Mouse (Mus musculus) cortical plate, adult 2 months (tissue): Measurements from ENCODE around the gene Fgd4. TPM values are rescaled to one million over a fixed set of nuclear protein-coding genes. Genes with fewer than 3 reads are reported as not detected.
"Not testable (repeated sequence)": the region's sequence is repeated elsewhere in the genome, so short reads cannot be mapped to it uniquely, and the experiment has no call there.

Experiments
- H3K27ac ChIP-seq: fragments of 200-500 bp; 2 replicates; pipeline ENCODE4 v1.5.1; 2012; ENCODE audit warnings: low read length, control low read depth, inconsistent platforms; ENCODE audit not compliant: insufficient read depth
- H3K4me1 ChIP-seq: fragments of 200-500 bp; 2 replicates; pipeline ENCODE4 v1.6.1; 2011; ENCODE audit warnings: low read length; ENCODE audit not compliant: control insufficient read depth, insufficient read depth
- H3K4me3 ChIP-seq: fragments of 200-500 bp; 2 replicates; pipeline ENCODE4 v1.5.1; 2011; ENCODE audit warnings: mild to moderate bottlenecking, low read length, control low read depth; ENCODE audit not compliant: insufficient read depth
- CTCF ChIP-seq: fragments of 200-500 bp; IDR thresholded peaks from 2 replicates; pipeline ENCODE4 v1.5.1; 2011; ENCODE audit warnings: mild to moderate bottlenecking, control low read depth, low read length; ENCODE audit not compliant: insufficient read depth; ENCODE audit errors: extremely low read depth
- POLR2A ChIP-seq: fragments of 200-500 bp; IDR thresholded peaks from 2 replicates; pipeline ENCODE4 v1.6.1; 2011; ENCODE audit warnings: mild to moderate bottlenecking, low read length, control low read depth; ENCODE audit not compliant: insufficient read depth; ENCODE audit errors: extremely low read depth
- polyA plus RNA-seq: library from polyadenylated mRNA; depleted of rRNA; stranded (reverse); fragments of >200 nt; gene quantifications from 2 replicates; pipeline ENCODE4 v1.2.3, GENCODE M21; 2012

The Fgd4 gene
- polyA plus RNA-seq, 1 experiment, result 7.6 TPM

GRCm38 (mm10) chr16:16549105-16549504 lies 51.2 kb downstream of the Fgd4 start:
- TF ChIP-seq POLR2A, result no peak
- no peak for TF ChIP-seq CTCF
- H3K4me1 ChIP-seq, result peaks cover 3% of the 10 kb centered on the region; the same call in 1 of the 2 replicates
- H3K4me3 ChIP-seq, result no peak overlapping the region
- no peak overlapping the region for H3K27ac ChIP-seq

GRCm38 (mm10) chr16:16546657-16547056 lies 53.7 kb downstream of the Fgd4 start:
- no peak overlapping the region for H3K4me3 ChIP-seq
- no peak for TF ChIP-seq CTCF
- no peak for TF ChIP-seq POLR2A
- peaks cover 4% of the 10 kb centered on the region for H3K4me1 ChIP-seq
- H3K27ac ChIP-seq, result no peak overlapping the region

GRCm38 (mm10) chr16:16542956-16543441 lies 57.4 kb downstream of the Fgd4 start:
- Histone ChIP-seq H3K4me3 (no peak overlapping the region), H3K27ac (no peak overlapping the region), H3K4me1 (peaks cover 4% of the 10 kb centered on the region)
- TF ChIP-seq POLR2A, result no peak
- no peak for TF ChIP-seq CTCF

GRCm38 (mm10) chr16:16539396-16539795 lies 61.0 kb downstream of the Fgd4 start:
- not testable (repeated sequence) for H3K27ac ChIP-seq, H3K4me3 ChIP-seq

GRCm38 (mm10) chr16:16535232-16535631 lies 65.1 kb downstream of the Fgd4 start:
- no peaks in the 10 kb centered on the region for H3K4me1 ChIP-seq
- no peak for TF ChIP-seq POLR2A
- TF ChIP-seq CTCF, result no peak
- H3K27ac ChIP-seq, result no peak overlapping the region
- no peak overlapping the region for H3K4me3 ChIP-seq

More at GRCm38 (mm10) chr16:16539396-16539795, 61.0 kb downstream of the Fgd4 start:
- not testable (repeated sequence) for H3K4me1 ChIP-seq

GRCm38 (mm10) chr16:16528014-16528413 lies 72.3 kb downstream of the Fgd4 start:
- peaks cover 5% of the 10 kb centered on the region for H3K4me1 ChIP-seq
- no peak overlapping the region for H3K4me3 ChIP-seq
- no peak for TF ChIP-seq CTCF

GRCm38 (mm10) chr16:16527267-16527666 lies 73.1 kb downstream of the Fgd4 start:
- no peak overlapping the region for H3K4me3 ChIP-seq
- peaks cover 5% of the 10 kb centered on the region for H3K4me1 ChIP-seq
- H3K27ac ChIP-seq, result no peak overlapping the region
- TF ChIP-seq POLR2A (no peak), CTCF (no peak)

More at GRCm38 (mm10) chr16:16528014-16528413, 72.3 kb downstream of the Fgd4 start:
- H3K27ac ChIP-seq, result no peak overlapping the region

GRCm38 (mm10) chr16:16526741-16527105 lies 73.6 kb downstream of the Fgd4 start:
- H3K4me3 ChIP-seq, result no peak overlapping the region
- TF ChIP-seq POLR2A (no peak), CTCF (no peak)
- H3K4me1 ChIP-seq, result peaks cover 5% of the 10 kb centered on the region
- no peak overlapping the region for H3K27ac ChIP-seq

GRCm38 (mm10) chr16:16526097-16526740 lies 74.1 kb downstream of the Fgd4 start:
- TF ChIP-seq POLR2A, result no peak
- TF ChIP-seq CTCF, result no peak
- Histone ChIP-seq H3K4me1 (peaks cover 5% of the 10 kb centered on the region), H3K27ac (no peak overlapping the region; the same call in 1 of the 2 replicates), H3K4me3 (no peak overlapping the region)

GRCm38 (mm10) chr16:16525266-16525904 lies 75.0 kb downstream of the Fgd4 start:
- Histone ChIP-seq H3K27ac (no peak overlapping the region; the same call in 1 of the 2 replicates), H3K4me1 (peaks cover 5% of the 10 kb centered on the region), H3K4me3 (no peak overlapping the region)
- no peak for TF ChIP-seq CTCF
- no peak for TF ChIP-seq POLR2A

GRCm38 (mm10) chr16:16523632-16524031 lies 76.7 kb downstream of the Fgd4 start:
- H3K4me1 ChIP-seq, result peaks cover 5% of the 10 kb centered on the region
- TF ChIP-seq CTCF (no peak), POLR2A (no peak)
- H3K4me3 ChIP-seq, result no peak overlapping the region
- H3K27ac ChIP-seq, result no peak overlapping the region

GRCm38 (mm10) chr16:16522869-16523268 lies 77.5 kb downstream of the Fgd4 start:
- H3K4me3 ChIP-seq, H3K4me1 ChIP-seq, H3K27ac ChIP-seq: not testable (repeated sequence)
